Mouse (Mus musculus): ENCODE measurements around the gene Siva1. TPM values are rescaled to one million over a fixed set of nuclear protein-coding genes. Genes with fewer than 3 reads are reported as not detected.

The Siva1 gene
- polyA plus RNA-seq, 1 experiment from 2014 or later: 152 TPM

DNA sequence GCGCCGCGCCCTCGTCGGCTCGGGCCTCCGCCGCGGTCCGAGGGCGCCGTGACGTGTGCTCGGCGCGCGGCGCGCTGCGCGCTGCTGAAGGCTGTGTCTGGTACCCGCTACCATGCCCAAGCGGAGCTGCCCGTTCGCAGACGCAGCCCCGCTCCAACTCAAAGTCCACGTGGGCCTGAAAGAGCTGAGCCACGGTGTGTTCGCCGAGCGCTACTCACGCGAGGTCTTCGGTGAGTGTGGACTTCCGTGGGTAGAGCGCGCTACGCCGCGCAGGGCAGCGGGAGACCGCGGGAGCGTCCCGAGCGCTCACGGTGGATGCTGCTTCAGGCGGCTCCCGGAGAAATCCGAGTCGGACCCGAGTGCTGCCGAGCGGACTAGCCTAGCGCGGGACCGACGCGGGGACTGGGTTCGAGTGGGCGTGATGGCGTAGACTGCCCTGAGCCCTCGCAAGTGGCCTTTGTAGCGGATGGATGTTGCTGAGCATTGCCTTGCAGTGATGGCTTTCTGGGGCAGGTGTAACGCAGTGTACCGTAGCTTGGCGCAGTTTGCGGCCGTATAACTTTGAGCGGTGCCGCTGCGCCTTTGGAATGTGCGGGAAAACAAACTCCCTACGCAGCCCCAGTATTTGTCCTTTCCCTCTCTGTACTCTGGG lies 502 bp downstream of the Siva1 start:
- peak; percentile 15; the same call in 1 of the 2 replicates for ATAC-seq (ENCODE audit: insufficient read depth, low FRiP score)
- Histone ChIP-seq H3K36me3 (ENCODE audit: control insufficient read depth, insufficient read depth, low read length) (no peaks in the 10 kb centered on the region; the same call in 1 of the 2 replicates), H3K4me1 (ENCODE audit: control insufficient read depth, insufficient read depth, low read length) (peaks cover 14% of the 10 kb centered on the region), H3K9ac (ENCODE audit: low read length) (peak overlapping the region; percentile 89), H3K4me2 (ENCODE audit: low read depth, low read length) (peak overlapping the region; percentile 74), H3K27me3 (ENCODE audit: control insufficient read depth, insufficient read depth, low read length) (no peaks in the 10 kb centered on the region), H3K4me3 (replicated peaks; ENCODE audit: low read length) (peak overlapping the region; percentile 67), H3K27ac (ENCODE audit: low read length) (peak overlapping the region; percentile 90), H3K9me3 (replicated peaks; ENCODE audit: control insufficient read depth, low read length) (no peaks in the 10 kb centered on the region)
- WGBS: under 1% methylated on average over 75 of the region's 75 CpGs

DNA sequence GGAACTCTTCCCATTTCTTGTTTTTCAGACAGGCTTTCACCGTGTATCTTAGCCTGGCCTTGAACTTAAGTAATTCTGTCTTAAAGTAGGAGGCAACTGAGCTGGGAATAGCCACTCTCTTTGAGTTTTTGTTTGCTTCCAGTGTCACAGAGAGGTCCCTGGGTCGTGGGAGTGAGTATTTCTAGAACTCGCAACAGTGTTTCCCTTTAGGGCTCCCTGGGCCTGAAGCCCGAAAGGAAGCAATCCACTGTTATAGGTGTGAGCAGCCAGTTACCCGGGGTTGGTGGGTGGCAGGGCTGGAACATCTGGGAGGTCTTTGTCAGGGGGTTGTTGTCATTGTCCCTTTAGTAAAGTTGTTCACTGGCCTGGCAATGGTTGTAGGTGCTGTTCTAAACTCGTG lies 1.7 kb downstream of the Siva1 start:
- Histone ChIP-seq H3K9ac (ENCODE audit: low read length) (peak overlapping the region; percentile 89), H3K4me3 (replicated peaks; ENCODE audit: low read length) (peak overlapping the region; percentile 67), H3K27ac (ENCODE audit: low read length) (no peak overlapping the region; the same call in 1 of the 2 replicates), H3K27me3 (ENCODE audit: control insufficient read depth, insufficient read depth, low read length) (no peaks in the 10 kb centered on the region), H3K4me2 (ENCODE audit: low read depth, low read length) (peak overlapping the region; percentile 74), H3K9me3 (replicated peaks; ENCODE audit: control insufficient read depth, low read length) (no peaks in the 10 kb centered on the region), H3K36me3 (ENCODE audit: control insufficient read depth, insufficient read depth, low read length) (no peaks in the 10 kb centered on the region; the same call in 1 of the 2 replicates), H3K4me1 (ENCODE audit: control insufficient read depth, insufficient read depth, low read length) (peaks cover 14% of the 10 kb centered on the region)
- 46% methylated on average over 6 of the region's 6 CpGs for WGBS
- no peak for ATAC-seq (ENCODE audit: insufficient read depth, low FRiP score)

DNA sequence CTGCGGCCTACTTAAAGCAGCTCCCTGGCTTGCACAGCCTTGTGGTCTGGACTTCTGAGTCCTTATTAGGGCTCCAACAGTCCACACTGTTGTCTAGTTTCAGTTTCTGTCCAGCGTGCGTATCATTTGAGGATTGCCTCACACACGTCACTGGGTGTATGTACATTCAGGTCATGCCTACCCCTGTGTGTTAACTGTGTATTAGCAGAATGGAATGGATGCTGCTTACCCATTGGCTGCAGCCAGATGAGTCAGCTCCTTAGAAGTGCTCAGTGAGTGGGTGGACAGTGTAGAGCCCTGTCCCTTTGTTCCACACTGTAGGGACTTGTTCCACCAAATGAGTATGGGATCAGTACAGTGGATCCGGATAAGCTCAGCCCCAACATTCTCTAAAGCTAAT lies 3.6 kb downstream of the Siva1 start:
- H3K4me2 ChIP-seq (ENCODE audit: low read depth, low read length): no peak overlapping the region
- no peak overlapping the region for H3K9ac ChIP-seq (ENCODE audit: low read length)
- no peaks in the 10 kb centered on the region for H3K27me3 ChIP-seq (ENCODE audit: control insufficient read depth, insufficient read depth, low read length)
- peaks cover 14% of the 10 kb centered on the region for H3K4me1 ChIP-seq (ENCODE audit: control insufficient read depth, insufficient read depth, low read length)
- H3K36me3 ChIP-seq (ENCODE audit: control insufficient read depth, insufficient read depth, low read length): peaks cover 6% of the 10 kb centered on the region; the same call in 1 of the 2 replicates
- no peaks in the 10 kb centered on the region for H3K9me3 ChIP-seq (replicated peaks; ENCODE audit: control insufficient read depth, low read length)
- no peak for ATAC-seq (ENCODE audit: insufficient read depth, low FRiP score)
- WGBS: 90% methylated on average over 5 of the region's 5 CpGs
- no peak overlapping the region for H3K27ac ChIP-seq (ENCODE audit: low read length)
- no peak overlapping the region for H3K4me3 ChIP-seq (replicated peaks; ENCODE audit: low read length)

DNA sequence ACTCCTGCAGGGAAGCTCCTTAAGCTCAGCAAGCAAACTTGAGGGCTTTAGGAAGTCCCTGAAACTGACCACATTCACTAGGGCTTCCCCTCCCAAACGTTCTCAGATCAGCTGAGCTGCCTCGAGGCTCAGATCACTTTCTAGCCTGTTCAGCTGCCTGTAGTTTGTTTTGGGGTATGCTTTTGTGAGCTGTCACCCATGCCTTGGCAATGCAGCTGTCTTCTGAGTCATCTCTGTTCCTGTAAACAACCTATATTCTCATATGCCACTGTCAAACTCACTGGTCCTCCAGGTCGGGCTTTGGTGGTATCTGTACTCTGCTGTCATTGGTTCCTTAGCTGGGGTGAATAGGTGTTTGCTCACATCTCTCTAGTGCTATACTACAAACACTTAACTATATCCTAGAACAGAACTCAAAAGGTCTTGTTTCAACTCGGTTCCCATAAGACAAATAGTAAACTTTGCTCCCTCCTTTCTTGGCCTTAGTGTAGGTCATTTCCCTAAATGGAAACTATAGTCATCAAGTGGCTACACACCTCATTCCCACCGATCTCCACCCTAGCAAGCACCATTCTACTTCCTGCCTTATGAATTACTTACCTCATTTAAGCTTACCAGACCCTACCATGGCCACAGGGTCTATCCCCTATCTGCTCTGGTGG lies 7.4 kb downstream of the Siva1 start:
- Histone ChIP-seq H3K36me3 (ENCODE audit: control insufficient read depth, insufficient read depth, low read length) (peaks cover 25% of the 10 kb centered on the region), H3K4me3 (replicated peaks; ENCODE audit: low read length) (no peak overlapping the region)
- ATAC-seq (ENCODE audit: insufficient read depth, low FRiP score): no peak

DNA sequence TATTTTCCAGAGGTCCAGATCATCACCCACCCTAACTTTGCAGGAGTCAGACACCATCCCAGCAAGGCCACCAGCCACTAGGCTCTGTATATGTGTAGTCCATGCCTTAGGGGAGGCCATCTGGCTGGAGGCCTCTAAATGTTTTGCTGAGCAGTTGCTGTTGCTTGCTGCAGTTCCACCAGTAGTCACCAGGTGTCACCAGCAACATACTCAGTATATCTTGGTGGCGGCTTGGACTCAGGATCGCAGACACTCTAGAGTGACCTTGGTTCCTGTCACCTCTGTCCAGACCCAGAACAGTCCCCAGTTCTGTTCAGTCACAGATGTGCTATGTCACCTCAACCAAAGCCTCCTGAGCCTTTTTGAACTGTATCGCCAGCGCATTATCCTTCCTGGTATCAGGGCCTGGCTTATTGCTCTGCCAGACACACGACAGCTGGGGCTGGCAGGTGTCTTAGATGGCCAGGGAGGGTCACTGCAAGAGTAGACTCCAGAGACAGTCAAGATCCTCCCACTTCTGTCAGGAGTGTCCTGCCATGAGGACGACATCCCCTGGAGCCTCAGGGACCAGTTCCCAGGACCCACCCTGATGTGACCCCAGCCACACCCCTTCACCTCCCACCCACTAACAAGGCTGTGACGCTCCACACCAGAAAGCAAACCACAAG lies 8.8 kb downstream of the Siva1 start:
- Histone ChIP-seq H3K4me2 (ENCODE audit: low read depth, low read length) (no peak overlapping the region), H3K27me3 (ENCODE audit: control insufficient read depth, insufficient read depth, low read length) (no peaks in the 10 kb centered on the region), H3K4me3 (replicated peaks; ENCODE audit: low read length) (no peak overlapping the region), H3K36me3 (ENCODE audit: control insufficient read depth, insufficient read depth, low read length) (peaks cover 35% of the 10 kb centered on the region), H3K9me3 (replicated peaks; ENCODE audit: control insufficient read depth, low read length) (no peaks in the 10 kb centered on the region), H3K9ac (ENCODE audit: low read length) (no peak overlapping the region), H3K27ac (ENCODE audit: low read length) (0 out of 2 replicates have a peak overlapping the region, but pooled peaks have one; percentile 17), H3K4me1 (ENCODE audit: control insufficient read depth, insufficient read depth, low read length) (peaks cover 10% of the 10 kb centered on the region; the same call in 1 of the 2 replicates)
- peak; percentile 54 for ATAC-seq (ENCODE audit: insufficient read depth, low FRiP score)
- 36% methylated on average over 7 of the region's 7 CpGs for whole genome bisulfite sequencing

More for the DNA sequence above, 7.4 kb downstream of the Siva1 start:
- Histone ChIP-seq H3K9me3 (replicated peaks; ENCODE audit: control insufficient read depth, low read length) (no peaks in the 10 kb centered on the region), H3K4me1 (ENCODE audit: control insufficient read depth, insufficient read depth, low read length) (peaks cover 10% of the 10 kb centered on the region; the same call in 1 of the 2 replicates), H3K27ac (ENCODE audit: low read length) (no peak overlapping the region), H3K9ac (ENCODE audit: low read length) (no peak overlapping the region), H3K4me2 (ENCODE audit: low read depth, low read length) (no peak overlapping the region), H3K27me3 (ENCODE audit: control insufficient read depth, insufficient read depth, low read length) (no peaks in the 10 kb centered on the region)
- WGBS: 74% methylated on average over 5 of the region's 5 CpGs

DNA sequence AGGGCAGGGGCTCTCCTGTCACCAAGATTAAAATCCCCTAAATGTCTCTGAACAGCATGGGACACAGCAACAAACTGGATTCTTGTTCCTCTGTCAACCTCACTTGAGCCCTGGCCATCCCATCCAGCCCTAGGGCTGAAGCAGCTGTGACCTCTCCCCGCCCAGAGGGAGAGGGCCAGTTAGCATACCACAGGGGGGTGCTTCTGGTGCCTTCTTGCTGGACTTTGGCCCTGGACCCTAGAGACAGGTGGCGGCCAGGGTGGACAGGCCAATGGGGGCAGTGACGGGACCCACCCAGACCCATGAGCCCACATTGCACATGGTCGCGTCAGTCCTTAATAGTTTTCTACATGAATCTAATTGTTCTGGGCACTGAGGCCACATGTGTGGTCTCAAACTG lies 9.6 kb downstream of the Siva1 start:
- WGBS: 89% methylated on average over 5 of the region's 5 CpGs
- Histone ChIP-seq H3K4me1 (ENCODE audit: control insufficient read depth, insufficient read depth, low read length) (peaks cover 10% of the 10 kb centered on the region; the same call in 1 of the 2 replicates), H3K4me2 (ENCODE audit: low read depth, low read length) (no peak overlapping the region), H3K9me3 (replicated peaks; ENCODE audit: control insufficient read depth, low read length) (no peaks in the 10 kb centered on the region), H3K9ac (ENCODE audit: low read length) (no peak overlapping the region), H3K36me3 (ENCODE audit: control insufficient read depth, insufficient read depth, low read length) (peaks cover 42% of the 10 kb centered on the region), H3K4me3 (replicated peaks; ENCODE audit: low read length) (no peak overlapping the region), H3K27me3 (ENCODE audit: control insufficient read depth, insufficient read depth, low read length) (no peaks in the 10 kb centered on the region), H3K27ac (ENCODE audit: low read length) (no peak overlapping the region; the same call in 1 of the 2 replicates)
- ATAC-seq (ENCODE audit: insufficient read depth, low FRiP score): no peak

DNA sequence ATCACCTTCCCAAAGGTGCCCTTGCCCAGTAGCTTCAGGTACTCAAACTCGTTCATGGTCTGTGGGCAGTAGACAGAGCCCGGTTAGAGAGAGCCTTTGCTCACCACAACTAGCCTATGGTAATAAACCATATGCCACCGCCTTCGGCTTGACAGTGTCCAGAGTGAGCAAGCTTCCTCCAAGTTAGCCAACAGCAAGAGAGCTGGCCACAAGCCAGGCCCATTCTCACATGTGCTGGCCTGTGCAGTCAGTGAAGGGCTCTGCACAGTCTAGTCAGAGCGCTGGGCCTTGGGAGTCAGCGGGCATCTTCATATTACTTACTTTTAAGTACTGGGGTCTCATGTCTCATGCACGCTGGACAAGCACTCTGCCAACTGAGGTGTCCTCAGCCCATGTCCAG lies 14.1 kb downstream of the Siva1 start:
- H3K4me3 ChIP-seq (replicated peaks; ENCODE audit: low read length): no peak overlapping the region
- H3K9me3 ChIP-seq (replicated peaks; ENCODE audit: control insufficient read depth, low read length): no peaks in the 10 kb centered on the region
- 83% methylated on average over 7 of the region's 7 CpGs for WGBS
- no peak overlapping the region for H3K9ac ChIP-seq (ENCODE audit: low read length)
- no peak overlapping the region for H3K27ac ChIP-seq (ENCODE audit: low read length)
- H3K36me3 ChIP-seq (ENCODE audit: control insufficient read depth, insufficient read depth, low read length): peaks cover 41% of the 10 kb centered on the region
- ATAC-seq (ENCODE audit: insufficient read depth, low FRiP score): no peak
- peaks cover 46% of the 10 kb centered on the region for H3K4me1 ChIP-seq (ENCODE audit: control insufficient read depth, insufficient read depth, low read length)
- no peaks in the 10 kb centered on the region for H3K27me3 ChIP-seq (ENCODE audit: control insufficient read depth, insufficient read depth, low read length)
- no peak overlapping the region for H3K4me2 ChIP-seq (ENCODE audit: low read depth, low read length)

DNA sequence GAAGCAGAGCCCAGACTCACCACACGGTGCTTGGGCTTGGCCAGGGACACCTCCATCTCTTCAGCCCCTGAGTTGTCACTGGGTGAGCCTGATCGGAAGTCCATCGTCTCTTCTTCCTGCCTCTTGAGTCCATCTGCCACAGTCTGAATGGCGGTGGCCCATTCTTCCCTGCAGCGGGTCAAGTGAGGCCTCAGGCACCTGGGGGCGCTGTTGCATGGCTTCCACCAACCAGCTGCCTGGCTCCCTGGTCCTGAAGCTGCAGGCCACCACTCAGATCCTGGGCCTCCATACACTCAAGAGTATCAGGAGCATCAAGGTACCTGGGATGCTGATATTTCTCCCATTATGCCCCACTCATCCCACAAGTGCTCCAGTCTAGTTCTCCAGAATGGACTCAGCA lies 14.6 kb downstream of the Siva1 start:
- ATAC-seq (ENCODE audit: insufficient read depth, low FRiP score): no peak
- H3K9me3 ChIP-seq (replicated peaks; ENCODE audit: control insufficient read depth, low read length): no peaks in the 10 kb centered on the region
- H3K4me3 ChIP-seq (replicated peaks; ENCODE audit: low read length): no peak overlapping the region
- H3K27ac ChIP-seq (ENCODE audit: low read length): no peak overlapping the region
- H3K27me3 ChIP-seq (ENCODE audit: control insufficient read depth, insufficient read depth, low read length): no peaks in the 10 kb centered on the region
- H3K4me1 ChIP-seq (ENCODE audit: control insufficient read depth, insufficient read depth, low read length): peaks cover 46% of the 10 kb centered on the region
- peaks cover 41% of the 10 kb centered on the region for H3K36me3 ChIP-seq (ENCODE audit: control insufficient read depth, insufficient read depth, low read length)
- no peak overlapping the region for H3K4me2 ChIP-seq (ENCODE audit: low read depth, low read length)
- 87% methylated on average over 6 of the region's 6 CpGs for WGBS
- H3K9ac ChIP-seq (ENCODE audit: low read length): no peak overlapping the region

All from stomach, embryonic 16.5 days (tissue).